Mouse (Mus musculus) heart, adult 2 months (tissue): ENCODE data around the gene Nell2.

Experiments used
- CTCF ChIP-seq: fragments of 200-600 bp; IDR thresholded peaks from 2 replicates; pipeline ENCODE4 v1.8.1; 2022; ENCODE audit warnings: antibody characterized with exemption, mild to moderate bottlenecking, moderate library complexity
- EP300 ChIP-seq: fragments of 200-500 bp; IDR thresholded peaks from 2 replicates; pipeline ENCODE4 v1.6.1; 2011; ENCODE audit warnings: low read depth, low read length, control low read depth; ENCODE audit not compliant: insufficient read depth
- POLR2A ChIP-seq: fragments of 200-500 bp; IDR thresholded peaks from 2 replicates; pipeline ENCODE4 v1.6.1; 2011; ENCODE audit warnings: mild to moderate bottlenecking, low read depth, low read length, control low read depth; ENCODE audit not compliant: insufficient read depth

- TF ChIP-seq POLR2A = no peak
- no peak for TF ChIP-seq CTCF
- TF ChIP-seq EP300 = no peak
These were observed 118.0 kb downstream of the Nell2 start for GRCm38 (mm10) chr15:95410213-95410843.
